Mouse (Mus musculus): ENCODE results near the gene Gm21797. TPM values are rescaled to one million over a fixed set of nuclear protein-coding genes. Genes with fewer than 3 reads are reported as not detected.
"Not testable (repeated sequence)": the region's sequence is repeated elsewhere in the genome, so short reads cannot be mapped to it uniquely, and the experiment has no call there.

The Gm21797 gene
- not detected in 2 replicates for total RNA-seq (2014; fragmentation: Nextera tagmentation)
- not detected in 2 replicates for total RNA-seq (2017)
- polyA plus RNA-seq (2012): not detected in 2 replicates

DNA sequence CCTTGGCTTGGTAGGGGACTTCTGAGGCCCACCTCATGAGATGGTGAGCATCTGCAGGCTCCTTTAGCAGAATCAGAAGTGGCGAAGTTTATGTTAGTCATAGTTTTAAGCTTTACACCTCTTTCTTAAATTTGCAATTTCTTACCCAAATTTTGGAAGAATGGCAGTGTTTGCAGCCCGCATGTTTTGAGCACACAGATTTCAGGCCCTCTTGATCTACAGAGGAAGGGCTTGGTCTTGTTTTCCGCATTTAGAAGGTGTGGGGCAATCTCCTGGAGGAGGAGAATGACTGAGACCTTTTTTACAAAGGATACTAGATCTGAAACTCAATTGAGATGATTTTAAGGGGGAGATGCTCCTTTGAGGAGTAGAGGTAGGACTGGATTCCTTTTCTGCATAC, at the start of gene Gm21797:
Gene Gm21797 (minus strand): TSS at position 101 of the 400 bp plus-strand sequence.
- not testable (repeated sequence) for H3K4me1 ChIP-seq (ENCODE audit: insufficient read depth, low read depth, low read length); H3K9me3 ChIP-seq (replicated peaks); H3K36me3 ChIP-seq (replicated peaks); DNase-seq (ENCODE audit: low spot score); H3K27me3 ChIP-seq (ENCODE audit: insufficient read depth, low read length); ATAC-seq (ENCODE audit: extremely low read depth, insufficient number of reproducible peaks, low FRiP score, poor library complexity, severe bottlenecking); H3K4me3 ChIP-seq (ENCODE audit: low read depth, low read length)

DNA sequence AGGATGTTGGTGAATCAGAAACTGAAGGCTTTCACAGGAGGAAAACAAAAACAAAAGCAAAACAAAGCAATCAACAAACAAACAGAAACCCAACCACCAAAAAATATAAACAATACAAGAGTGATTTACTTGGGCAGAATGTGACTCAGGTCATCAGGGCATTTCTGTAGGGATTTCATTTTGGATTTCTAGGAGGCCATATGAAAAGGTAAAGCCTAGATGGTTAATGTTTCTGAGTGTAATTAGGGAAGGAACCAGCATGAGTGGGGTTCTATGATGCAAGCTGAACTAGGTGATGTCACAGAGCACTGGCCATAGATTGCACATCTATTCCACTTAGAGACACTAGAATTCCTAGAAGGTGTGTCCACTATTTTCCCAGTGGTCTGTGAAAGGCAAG, 29.0 kb upstream of the Gm21797 start, which contains the start of gene Gm20795:
Gene Gm20795 (plus strand): TSS at position 301 of the 400 bp plus-strand sequence.
- not testable (repeated sequence) for ATAC-seq (ENCODE audit: extremely low read depth, insufficient number of reproducible peaks, low FRiP score, poor library complexity, severe bottlenecking); H3K4me3 ChIP-seq (ENCODE audit: low read depth, low read length); DNase-seq (ENCODE audit: low spot score); H3K27me3 ChIP-seq (ENCODE audit: insufficient read depth, low read length); H3K4me1 ChIP-seq (ENCODE audit: insufficient read depth, low read depth, low read length); H3K36me3 ChIP-seq (replicated peaks); H3K9me3 ChIP-seq (replicated peaks)

Other genes with a start within 250 kb of the Gm21797 start
- not detected in 2 replicates for gene Gm21852, start 123.8 kb downstream of the Gm21797 start, total RNA-seq (2014; fragmentation: Nextera tagmentation)
- not detected in 2 replicates for gene Gm21852, start 123.8 kb downstream of the Gm21797 start, total RNA-seq (2017)
- not detected in 2 replicates for gene Gm21852, start 123.8 kb downstream of the Gm21797 start, polyA plus RNA-seq (2012)
- not detected in 2 replicates for gene Gm20795, start 29.1 kb upstream of the Gm21797 start, total RNA-seq (2014; fragmentation: Nextera tagmentation)
- gene Gm20795, start 29.1 kb upstream of the Gm21797 start, total RNA-seq (2017): not detected in 2 replicates
- not detected in 2 replicates for gene Gm20795, start 29.1 kb upstream of the Gm21797 start, polyA plus RNA-seq (2012)

Data from G1E (cell line).